Mouse (Mus musculus): ENCODE data around the gene Tspyl2.
"Not testable (repeated sequence)": the region's sequence is repeated elsewhere in the genome, so short reads cannot be mapped to it uniquely, and the experiment has no call there.

Gene Tspyl2

GRCm38 (mm10) chrX:152342358-152342901 lies at the start of gene Tspyl2:
TSS of gene Tspyl2 (minus strand) at chrX:152342425.
- in situ Hi-C loops (cut with MboI; ENCODE audit: low pct_unique_long_range_greater_than_20kb in 1 of 2, low sequenced_read_pairs in 2 of 2, unreplicated experiment in 1 of 2) = no loop called here

GRCm38 (mm10) chrX:152368397-152369273 lies 26.4 kb upstream of the Tspyl2 start, which contains the start of gene Gpr173:
TSS of gene Gpr173 (minus strand) at chrX:152368704.
- in situ Hi-C loops (cut with MboI; ENCODE audit: low pct_unique_long_range_greater_than_20kb in 1 of 2, low sequenced_read_pairs in 2 of 2, unreplicated experiment in 1 of 2) = no loop called here

GRCm38 (mm10) chrX:152368054-152368396 lies 25.8 kb upstream of the Tspyl2 start:
- in situ Hi-C loops (cut with MboI; ENCODE audit: low pct_unique_long_range_greater_than_20kb in 1 of 2, low sequenced_read_pairs in 2 of 2, unreplicated experiment in 1 of 2) = no loop called here

- in situ Hi-C loops (cut with MboI; ENCODE audit: low pct_unique_long_range_greater_than_20kb in 1 of 2, low sequenced_read_pairs in 2 of 2, unreplicated experiment in 1 of 2) = no loop called here
These were observed 24.2 kb upstream of the Tspyl2 start for GRCm38 (mm10) chrX:152366418-152366817.

- in situ Hi-C loops (cut with MboI; ENCODE audit: low pct_unique_long_range_greater_than_20kb in 1 of 2, low sequenced_read_pairs in 2 of 2, unreplicated experiment in 1 of 2) = no loop called here
These were observed 10.4 kb upstream of the Tspyl2 start for GRCm38 (mm10) chrX:152352553-152353153.

- in situ Hi-C loops (cut with MboI; ENCODE audit: low pct_unique_long_range_greater_than_20kb in 1 of 2, low sequenced_read_pairs in 2 of 2, unreplicated experiment in 1 of 2) = no loop called here
These were observed 4.8 kb upstream of the Tspyl2 start for GRCm38 (mm10) chrX:152347041-152347440.

- in situ Hi-C loops (cut with MboI; ENCODE audit: low pct_unique_long_range_greater_than_20kb in 1 of 2, low sequenced_read_pairs in 2 of 2, unreplicated experiment in 1 of 2) = no loop called here
These were observed 4.4 kb upstream of the Tspyl2 start for GRCm38 (mm10) chrX:152346587-152346986.

GRCm38 (mm10) chrX:152342903-152343302 lies 678 bp upstream of the Tspyl2 start:
- in situ Hi-C loops (cut with MboI; ENCODE audit: low pct_unique_long_range_greater_than_20kb in 1 of 2, low sequenced_read_pairs in 2 of 2, unreplicated experiment in 1 of 2) = no loop called here

GRCm38 (mm10) chrX:152341496-152341895 lies 729 bp downstream of the Tspyl2 start:
- in situ Hi-C loops (cut with MboI; ENCODE audit: low pct_unique_long_range_greater_than_20kb in 1 of 2, low sequenced_read_pairs in 2 of 2, unreplicated experiment in 1 of 2) = no loop called here

GRCm38 (mm10) chrX:152336546-152337332 lies 5.5 kb downstream of the Tspyl2 start:
- in situ Hi-C loops (cut with MboI; ENCODE audit: low pct_unique_long_range_greater_than_20kb in 1 of 2, low sequenced_read_pairs in 2 of 2, unreplicated experiment in 1 of 2) = no loop called here

GRCm38 (mm10) chrX:152336123-152336522 lies 6.1 kb downstream of the Tspyl2 start:
- in situ Hi-C loops (cut with MboI; ENCODE audit: low pct_unique_long_range_greater_than_20kb in 1 of 2, low sequenced_read_pairs in 2 of 2, unreplicated experiment in 1 of 2) = not testable (repeated sequence)

- in situ Hi-C loops (cut with MboI; ENCODE audit: low pct_unique_long_range_greater_than_20kb in 1 of 2, low sequenced_read_pairs in 2 of 2, unreplicated experiment in 1 of 2) = not testable (repeated sequence)
These were observed 12.8 kb downstream of the Tspyl2 start for GRCm38 (mm10) chrX:152329400-152329799.

- in situ Hi-C loops (cut with MboI; ENCODE audit: low pct_unique_long_range_greater_than_20kb in 1 of 2, low sequenced_read_pairs in 2 of 2, unreplicated experiment in 1 of 2) = no loop called here
These were observed 14.6 kb downstream of the Tspyl2 start for GRCm38 (mm10) chrX:152327689-152328052.

GRCm38 (mm10) chrX:152326996-152327688 lies 15.1 kb downstream of the Tspyl2 start, which contains the start of gene Kantr:
TSS of gene Kantr (minus strand) at chrX:152327495.
- in situ Hi-C loops (cut with MboI; ENCODE audit: low pct_unique_long_range_greater_than_20kb in 1 of 2, low sequenced_read_pairs in 2 of 2, unreplicated experiment in 1 of 2) = no loop called here

- in situ Hi-C loops (cut with MboI; ENCODE audit: low pct_unique_long_range_greater_than_20kb in 1 of 2, low sequenced_read_pairs in 2 of 2, unreplicated experiment in 1 of 2) = no loop called here
These were observed 18.6 kb downstream of the Tspyl2 start for GRCm38 (mm10) chrX:152323584-152323983.

- in situ Hi-C loops (cut with MboI; ENCODE audit: low pct_unique_long_range_greater_than_20kb in 1 of 2, low sequenced_read_pairs in 2 of 2, unreplicated experiment in 1 of 2) = no loop called here
These were observed 19.4 kb downstream of the Tspyl2 start for GRCm38 (mm10) chrX:152322776-152323175.

- in situ Hi-C loops (cut with MboI; ENCODE audit: low pct_unique_long_range_greater_than_20kb in 1 of 2, low sequenced_read_pairs in 2 of 2, unreplicated experiment in 1 of 2) = no loop called here
These were observed 21.7 kb downstream of the Tspyl2 start for GRCm38 (mm10) chrX:152320535-152320934.

GRCm38 (mm10) chrX:152307942-152308341 lies 34.3 kb downstream of the Tspyl2 start:
- in situ Hi-C loops (cut with MboI; ENCODE audit: low pct_unique_long_range_greater_than_20kb in 1 of 2, low sequenced_read_pairs in 2 of 2, unreplicated experiment in 1 of 2) = loop anchor here (5.0 to 10.0 kb wide), 2 partner anchors 63 to 66 kb away; no protein-coding TSS in a partner anchor

Data from mouse embryonic stem cell (cell line).